Mouse (Mus musculus) testis, adult 2 months (tissue): ENCODE data around the gene Tmem132b. TPM values are rescaled to one million over a fixed set of nuclear protein-coding genes. Genes with fewer than 3 reads are reported as not detected.
A peak's percentile ranks its signal among the peaks of the same experiment; 100 is the strongest.

Experiments
- H3K27ac ChIP-seq: fragments of 200-500 bp; 2 replicates; pipeline ENCODE4 v1.5.1; 2012; ENCODE audit warnings: low read depth, low read length; ENCODE audit not compliant: control insufficient read depth, insufficient read depth
- H3K27me3 ChIP-seq: fragments of 200-500 bp; 2 replicates; pipeline ENCODE4 v1.6.1; 2012; ENCODE audit warnings: mild to moderate bottlenecking, low read length, moderate library complexity; ENCODE audit not compliant: control insufficient read depth, insufficient read depth
- H3K36me3 ChIP-seq: fragments of 200-500 bp; 2 replicates; pipeline ENCODE4 v1.6.1; 2012; ENCODE audit warnings: mild to moderate bottlenecking, low read length; ENCODE audit not compliant: control insufficient read depth, insufficient read depth
- H3K4me1 ChIP-seq: fragments of 200-500 bp; 2 replicates; pipeline ENCODE4 v1.6.1; 2012; ENCODE audit warnings: low read length; ENCODE audit not compliant: control insufficient read depth, insufficient read depth
- H3K4me3 ChIP-seq: fragments of 200-500 bp; 2 replicates; pipeline ENCODE4 v1.5.1; 2012; ENCODE audit warnings: low read depth, mild to moderate bottlenecking, low read length, moderate library complexity, mixed read lengths; ENCODE audit not compliant: control insufficient read depth
- CTCF ChIP-seq: fragments of 200-500 bp; IDR thresholded peaks from 2 replicates; pipeline ENCODE4 v1.5.1; 2012; ENCODE audit warnings: low read depth, mild to moderate bottlenecking, inconsistent platforms, low read length, moderate library complexity; ENCODE audit not compliant: control insufficient read depth, insufficient read depth, insufficient replicate concordance
- POLR2A ChIP-seq: fragments of 200-500 bp; IDR thresholded peaks from 2 replicates; pipeline ENCODE4 v1.6.1; 2012; ENCODE audit warnings: low read depth, mild to moderate bottlenecking, inconsistent platforms, low read length, moderate library complexity; ENCODE audit not compliant: control insufficient read depth
- polyA plus RNA-seq: library from polyadenylated mRNA; depleted of rRNA; stranded (reverse); fragments of >200 nt; gene quantifications from 2 replicates; pipeline ENCODE4 v1.2.3, GENCODE M21; 2012

Tmem132b gene
- polyA plus RNA-seq, 1 experiment: 0.09 TPM

GRCm38 (mm10) chr5:125563492-125563891 lies 31.9 kb downstream of the Tmem132b start:
- Histone ChIP-seq H3K27me3 (no peaks in the 10 kb centered on the region), H3K36me3 (no peaks in the 10 kb centered on the region), H3K4me1 (no peaks in the 10 kb centered on the region), H3K27ac (no peak overlapping the region), H3K4me3 (no peak overlapping the region)
- TF ChIP-seq CTCF (no peak), POLR2A (no peak)

GRCm38 (mm10) chr5:125565725-125566124 lies 34.2 kb downstream of the Tmem132b start:
- Histone ChIP-seq H3K27ac (no peak overlapping the region), H3K4me3 (no peak overlapping the region), H3K4me1 (no peaks in the 10 kb centered on the region), H3K27me3 (no peaks in the 10 kb centered on the region), H3K36me3 (no peaks in the 10 kb centered on the region)
- TF ChIP-seq CTCF: no peak
- TF ChIP-seq POLR2A: no peak

DNA sequence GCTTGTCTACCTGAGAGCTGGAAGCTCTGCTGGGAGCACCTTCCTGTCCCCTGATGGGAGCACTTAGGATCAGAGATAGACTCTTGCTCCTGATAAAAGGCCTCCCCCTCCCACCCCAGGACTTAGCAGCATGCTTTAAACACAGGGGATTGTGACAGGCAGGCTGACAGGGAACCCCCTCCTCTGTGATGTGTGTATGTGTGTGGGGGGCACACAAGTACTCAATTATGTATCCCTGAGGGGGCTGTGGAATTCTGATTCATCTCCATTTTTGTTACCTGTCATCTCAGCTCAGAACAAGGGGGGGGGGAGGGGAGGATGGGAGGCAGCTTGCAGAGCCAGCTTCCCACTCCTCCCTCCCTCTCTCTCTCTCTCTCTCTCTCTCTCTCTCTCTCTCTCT lies 36.9 kb downstream of the Tmem132b start:
- Histone ChIP-seq H3K36me3 (no peaks in the 10 kb centered on the region), H3K4me3 (no peak overlapping the region), H3K4me1 (peaks cover 12% of the 10 kb centered on the region), H3K27me3 (no peaks in the 10 kb centered on the region), H3K27ac (no peak overlapping the region)
- TF ChIP-seq POLR2A (no peak), CTCF (no peak)

GRCm38 (mm10) chr5:125572011-125572410 lies 40.4 kb downstream of the Tmem132b start:
- Histone ChIP-seq H3K4me3 (peak overlapping the region; percentile 71), H3K4me1 (peaks cover 12% of the 10 kb centered on the region), H3K27ac (no peak overlapping the region), H3K27me3 (no peaks in the 10 kb centered on the region), H3K36me3 (no peaks in the 10 kb centered on the region)
- no peak for TF ChIP-seq POLR2A
- no peak for TF ChIP-seq CTCF

DNA sequence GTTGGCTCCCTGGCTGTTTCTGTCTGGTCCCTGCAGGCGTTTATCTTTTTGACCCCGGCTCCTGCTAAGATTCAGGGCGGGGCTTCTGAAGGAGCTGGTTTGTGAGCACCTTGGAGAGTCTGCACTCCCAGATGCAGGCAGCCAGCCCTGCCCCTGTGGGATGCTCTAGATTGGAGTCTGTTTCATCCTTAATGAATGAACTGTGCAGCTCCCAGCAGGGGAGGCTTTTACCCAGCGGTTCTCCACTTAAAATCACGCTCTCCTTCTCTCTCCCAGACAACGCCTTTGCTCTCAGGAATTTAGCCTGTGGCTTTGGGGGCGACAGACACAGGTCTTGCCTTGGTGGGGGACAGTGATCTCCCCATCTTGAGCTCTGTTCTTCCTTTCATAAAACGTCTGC lies 43.3 kb downstream of the Tmem132b start:
- peaks cover 14% of the 10 kb centered on the region for H3K4me1 ChIP-seq
- H3K36me3 ChIP-seq: no peaks in the 10 kb centered on the region
- H3K4me3 ChIP-seq: no peak overlapping the region
- TF ChIP-seq POLR2A (no peak), CTCF (no peak)
- H3K27ac ChIP-seq: no peak overlapping the region
- H3K27me3 ChIP-seq: no peaks in the 10 kb centered on the region

- Histone ChIP-seq H3K4me1 (peaks cover 14% of the 10 kb centered on the region), H3K36me3 (no peaks in the 10 kb centered on the region), H3K4me3 (no peak overlapping the region), H3K27ac (no peak overlapping the region), H3K27me3 (no peaks in the 10 kb centered on the region)
- TF ChIP-seq CTCF (no peak), POLR2A (no peak)
Observed at GRCm38 (mm10) chr5:125575866-125576265, 44.3 kb downstream of the Tmem132b start.

DNA sequence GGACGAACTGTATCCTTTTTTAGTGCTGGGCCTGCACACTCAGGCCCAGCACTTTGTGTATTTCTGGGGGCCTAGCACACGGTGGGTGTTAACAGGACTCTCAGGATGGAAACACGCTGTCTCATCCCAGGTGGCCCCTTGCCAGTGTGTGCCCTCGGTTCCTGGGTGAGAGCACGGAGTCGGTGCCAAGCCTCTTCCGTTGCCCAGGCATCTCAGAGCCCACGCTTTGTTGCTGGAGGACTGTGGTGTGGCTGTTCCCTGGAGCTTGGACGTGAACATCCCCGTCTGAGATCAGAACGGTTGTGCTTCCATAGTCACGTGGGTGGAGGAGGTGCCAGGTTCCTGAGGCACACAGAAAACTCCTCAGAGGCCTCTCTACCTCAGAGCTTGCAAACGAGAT lies 47.1 kb downstream of the Tmem132b start:
- Histone ChIP-seq H3K36me3 (no peaks in the 10 kb centered on the region), H3K4me1 (peaks cover 2% of the 10 kb centered on the region), H3K4me3 (no peak overlapping the region), H3K27ac (no peak overlapping the region), H3K27me3 (no peaks in the 10 kb centered on the region)
- no peak for TF ChIP-seq POLR2A
- TF ChIP-seq CTCF: no peak

GRCm38 (mm10) chr5:125579153-125579552 lies 47.6 kb downstream of the Tmem132b start:
- H3K27ac ChIP-seq: no peak overlapping the region
- H3K4me1 ChIP-seq: peaks cover 2% of the 10 kb centered on the region
- no peaks in the 10 kb centered on the region for H3K36me3 ChIP-seq
- TF ChIP-seq CTCF (peak; percentile 93; the same call in 1 of the 2 replicates), POLR2A (no peak)
- H3K4me3 ChIP-seq: no peak overlapping the region
- H3K27me3 ChIP-seq: no peaks in the 10 kb centered on the region
